Mouse (Mus musculus) layer of hippocampus, adult 2 months (tissue): Measurements from ENCODE around the gene Camk2g. TPM values are rescaled to one million over a fixed set of nuclear protein-coding genes. Genes with fewer than 3 reads are reported as not detected.

Experiments
- DNase-seq, 2 experiments: peaks; one replicate each; pipeline ENCODE4 v3.0.0; 2022; ENCODE audit warnings: low spot score in 2 of 2
- H3K27ac ChIP-seq: fragments of 200-600 bp; 2 replicates; pipeline ENCODE4 v1.8.1; 2022
- H3K4me3 ChIP-seq: fragments of 200-600 bp; 2 replicates; pipeline ENCODE4 v1.8.1; 2022; ENCODE audit warnings: mild to moderate bottlenecking
- CTCF ChIP-seq: fragments of 200-600 bp; conservative IDR thresholded peaks from 2 replicates; pipeline ENCODE4 v1.8.1; 2022; ENCODE audit warnings: antibody characterized with exemption, mild to moderate bottlenecking, moderate library complexity
- total RNA-seq, 2 experiments: library from RNA; stranded (reverse); gene quantifications; 2 replicates each; pipeline ENCODE4 v1.2.3; 2021

The Camk2g gene
- total RNA-seq, 2 experiments from 2014 or later, result 216 to 229 TPM

GRCm38 (mm10) chr14:20768581-20768980 is 25.3 kb downstream of the Camk2g start:
- DNase-seq, result peak; percentile 27 to 60
- H3K4me3 ChIP-seq, result no peak overlapping the region
- TF ChIP-seq CTCF, result no peak
- H3K27ac ChIP-seq, result peak overlapping the region; percentile 62

GRCm38 (mm10) chr14:20767936-20768335 is 26.0 kb downstream of the Camk2g start:
- DNase-seq, result no peak
- H3K27ac ChIP-seq, result peak overlapping the region; percentile 62; the same call in 1 of the 2 replicates
- no peak overlapping the region for H3K4me3 ChIP-seq
- TF ChIP-seq CTCF, result 0 out of 2 replicates have a peak, but pooled peaks have one; percentile 17

- no peak overlapping the region for H3K4me3 ChIP-seq
- TF ChIP-seq CTCF, result peak; percentile 98
- H3K27ac ChIP-seq, result peak overlapping the region; percentile 58; the same call in 1 of the 2 replicates
- peak; percentile 80 to 94 for DNase-seq
Observed at GRCm38 (mm10) chr14:20765642-20766258, 28.1 kb downstream of the Camk2g start.

- Histone ChIP-seq H3K27ac (no peak overlapping the region), H3K4me3 (no peak overlapping the region)
- no peak for DNase-seq
- TF ChIP-seq CTCF, result no peak
Observed at GRCm38 (mm10) chr14:20764942-20765341, 28.9 kb downstream of the Camk2g start.

GRCm38 (mm10) chr14:20758768-20759435 is 35.0 kb downstream of the Camk2g start:
- DNase-seq, result no peak
- Histone ChIP-seq H3K4me3 (no peak overlapping the region), H3K27ac (no peak overlapping the region)
- peak; percentile 27 for TF ChIP-seq CTCF

GRCm38 (mm10) chr14:20757370-20757907 is 36.4 kb downstream of the Camk2g start:
- DNase-seq, result no peak
- peak overlapping the region; percentile 36; the same call in 1 of the 2 replicates for H3K27ac ChIP-seq
- no peak overlapping the region for H3K4me3 ChIP-seq
- TF ChIP-seq CTCF, result no peak

- H3K27ac ChIP-seq, result no peak overlapping the region
- no peak overlapping the region for H3K4me3 ChIP-seq
- TF ChIP-seq CTCF, result no peak
- DNase-seq, result no peak
Observed at GRCm38 (mm10) chr14:20753792-20754191, 40.1 kb downstream of the Camk2g start.

- no peak for DNase-seq
- Histone ChIP-seq H3K27ac (no peak overlapping the region), H3K4me3 (no peak overlapping the region)
- no peak for TF ChIP-seq CTCF
Observed at GRCm38 (mm10) chr14:20750503-20750902, 43.4 kb downstream of the Camk2g start.

- Histone ChIP-seq H3K4me3 (no peak overlapping the region), H3K27ac (0 out of 2 replicates have a peak overlapping the region, but pooled peaks have one; percentile 5)
- no peak for DNase-seq
- TF ChIP-seq CTCF, result no peak
Observed at GRCm38 (mm10) chr14:20749494-20750051, 44.3 kb downstream of the Camk2g start.

GRCm38 (mm10) chr14:20748388-20748787 is 45.5 kb downstream of the Camk2g start:
- TF ChIP-seq CTCF, result no peak
- no peak for DNase-seq
- no peak overlapping the region for H3K4me3 ChIP-seq
- H3K27ac ChIP-seq, result peak overlapping the region; percentile 43; the same call in 1 of the 2 replicates

- Histone ChIP-seq H3K27ac (no peak overlapping the region; the same call in 1 of the 2 replicates), H3K4me3 (no peak overlapping the region)
- peak; percentile 74 for TF ChIP-seq CTCF
- DNase-seq, result no peak
Observed at GRCm38 (mm10) chr14:20746935-20747334, 47.0 kb downstream of the Camk2g start.

GRCm38 (mm10) chr14:20743614-20744013 is 50.3 kb downstream of the Camk2g start:
- DNase-seq, result no peak
- no peak overlapping the region for H3K27ac ChIP-seq
- no peak overlapping the region for H3K4me3 ChIP-seq
- TF ChIP-seq CTCF, result no peak

- H3K27ac ChIP-seq, result no peak overlapping the region
- H3K4me3 ChIP-seq, result no peak overlapping the region
- no peak for DNase-seq
- no peak for TF ChIP-seq CTCF
Observed at GRCm38 (mm10) chr14:20741301-20741700, 52.6 kb downstream of the Camk2g start.
